Mouse (Mus musculus) kidney, embryonic 16.5 days (tissue): ENCODE results near the gene Cdc42ep4. TPM values are rescaled to one million over a fixed set of nuclear protein-coding genes. Genes with fewer than 3 reads are reported as not detected.
A peak's percentile ranks its signal among the peaks of the same experiment; 100 is the strongest.

ENCODE experiments used
- ATAC-seq: fragments of 200-750 bp; cut with Nextera tagmentation; 2 replicates; pipeline ENCODE4 v1.8.0; 2017; ENCODE audit warnings: moderate TSS enrichment; ENCODE audit not compliant: low FRiP score, low TSS enrichment
- H3K27ac ChIP-seq: fragments of 300-500 bp; sonication (generic); 2 replicates; pipeline ENCODE4 v1.5.1; 2014; ENCODE audit warnings: low read length
- H3K27me3 ChIP-seq: fragments of 300-500 bp; sonication (generic); 2 replicates; pipeline ENCODE4 v1.6.1; 2014; ENCODE audit warnings: low read length, control low read depth, mixed read lengths; ENCODE audit not compliant: insufficient read depth
- H3K36me3 ChIP-seq: fragments of 300-500 bp; sonication (generic); 2 replicates; pipeline ENCODE4 v1.6.1; 2014; ENCODE audit warnings: low read length, control low read depth, mixed read lengths; ENCODE audit not compliant: insufficient read depth
- H3K4me1 ChIP-seq: fragments of 300-500 bp; sonication (generic); 2 replicates; pipeline ENCODE4 v1.6.1; 2014; ENCODE audit warnings: low read length, control low read depth, mixed read lengths; ENCODE audit not compliant: insufficient read depth
- H3K4me2 ChIP-seq: fragments of 300-500 bp; sonication (generic); replicated peaks from 2 replicates; pipeline ENCODE4 v1.6.1; 2014; ENCODE audit warnings: low read depth, low read length
- H3K4me3 ChIP-seq: fragments of 300-500 bp; sonication (generic); 2 replicates; pipeline ENCODE4 v1.5.1; 2014; ENCODE audit warnings: mild to moderate bottlenecking, low read length
- H3K9ac ChIP-seq: fragments of 300-500 bp; sonication (generic); replicated peaks from 2 replicates; pipeline ENCODE4 v1.6.1; 2014; ENCODE audit warnings: low read length
- H3K9me3 ChIP-seq: fragments of 300-500 bp; sonication (generic); 2 replicates; pipeline ENCODE4 v1.6.1; 2016; ENCODE audit warnings: low read length, control low read depth
- WGBS: fragments of 180-500 bp; shearing (Covaris S2); extraction: QIAGEN DNeasy Blood & Tissue Kit; methylation state at CpG from one replicate; pipeline ENCODE4 v1.1.7; 2014; 5-methylcytosine and 5-hydroxymethylcytosine counted together
- polyA plus RNA-seq: library from polyadenylated mRNA; unstranded; fragments of >200 nt; fragmentation: Nextera tagmentation; extraction: Ambion mirVana; gene quantifications from 2 replicates; pipeline ENCODE4 v1.2.1, GENCODE M21; 2015

Cdc42ep4 gene
- polyA plus RNA-seq, 1 experiment from 2014 or later = 73.9 TPM

- H3K27ac ChIP-seq = no peak overlapping the region
- H3K36me3 ChIP-seq = no peaks in the 10 kb centered on the region
- H3K9ac ChIP-seq = no peak overlapping the region; the same call in 1 of the 2 replicates
- no peak for ATAC-seq
- H3K4me2 ChIP-seq = peak overlapping the region; percentile 10; the same call in 1 of the 2 replicates
- peaks cover 22% of the 10 kb centered on the region for H3K4me1 ChIP-seq
- H3K9me3 ChIP-seq = no peaks in the 10 kb centered on the region
- 13% methylated on average over 5 of the region's 5 CpGs for WGBS
- H3K27me3 ChIP-seq = no peaks in the 10 kb centered on the region
- H3K4me3 ChIP-seq = no peak overlapping the region
Measured at GRCm38 (mm10) chr11:113763449-113763848, 11.8 kb upstream of the Cdc42ep4 start.

- no peaks in the 10 kb centered on the region for H3K9me3 ChIP-seq
- WGBS = 65% methylated on average over 8 of the region's 8 CpGs
- H3K27ac ChIP-seq = no peak overlapping the region
- H3K36me3 ChIP-seq = no peaks in the 10 kb centered on the region
- no peak overlapping the region for H3K4me3 ChIP-seq
- ATAC-seq = no peak
- H3K4me2 ChIP-seq = no peak overlapping the region
- H3K4me1 ChIP-seq = peaks cover 20% of the 10 kb centered on the region
- H3K9ac ChIP-seq = no peak overlapping the region
- H3K27me3 ChIP-seq = no peaks in the 10 kb centered on the region
Measured at GRCm38 (mm10) chr11:113762136-113762797, 10.6 kb upstream of the Cdc42ep4 start.

- Histone ChIP-seq H3K27ac (no peak overlapping the region), H3K9ac (no peak overlapping the region), H3K36me3 (no peaks in the 10 kb centered on the region), H3K9me3 (no peaks in the 10 kb centered on the region), H3K27me3 (no peaks in the 10 kb centered on the region), H3K4me1 (peaks cover 14% of the 10 kb centered on the region), H3K4me3 (no peak overlapping the region), H3K4me2 (no peak overlapping the region)
- ATAC-seq = no peak
- WGBS = 87% methylated on average over 7 of the region's 7 CpGs
Measured at GRCm38 (mm10) chr11:113761646-113762045, 10.0 kb upstream of the Cdc42ep4 start.

GRCm38 (mm10) chr11:113760476-113760875, 8.8 kb upstream of the Cdc42ep4 start:
- ATAC-seq = no peak
- Histone ChIP-seq H3K9me3 (no peaks in the 10 kb centered on the region), H3K9ac (no peak overlapping the region), H3K36me3 (no peaks in the 10 kb centered on the region), H3K4me3 (no peak overlapping the region), H3K4me2 (no peak overlapping the region), H3K27ac (no peak overlapping the region), H3K4me1 (peaks cover 9% of the 10 kb centered on the region), H3K27me3 (no peaks in the 10 kb centered on the region)
- 56% methylated on average over 7 of the region's 7 CpGs for WGBS

GRCm38 (mm10) chr11:113758851-113759250, 7.2 kb upstream of the Cdc42ep4 start:
- no peak overlapping the region for H3K4me3 ChIP-seq
- H3K9ac ChIP-seq = no peak overlapping the region
- H3K9me3 ChIP-seq = no peaks in the 10 kb centered on the region
- H3K4me2 ChIP-seq = no peak overlapping the region
- no peaks in the 10 kb centered on the region for H3K27me3 ChIP-seq
- peaks cover 9% of the 10 kb centered on the region for H3K4me1 ChIP-seq
- H3K27ac ChIP-seq = no peak overlapping the region
- ATAC-seq = no peak
- H3K36me3 ChIP-seq = no peaks in the 10 kb centered on the region
- WGBS = 91% methylated on average over 5 of the region's 5 CpGs

- H3K4me1 ChIP-seq = peaks cover 7% of the 10 kb centered on the region
- no peak overlapping the region for H3K4me2 ChIP-seq
- H3K27ac ChIP-seq = no peak overlapping the region
- no peak for ATAC-seq
- WGBS = 88% methylated on average over 12 of the region's 12 CpGs
- H3K27me3 ChIP-seq = no peaks in the 10 kb centered on the region
- H3K36me3 ChIP-seq = no peaks in the 10 kb centered on the region
- H3K9ac ChIP-seq = no peak overlapping the region
- no peak overlapping the region for H3K4me3 ChIP-seq
- no peaks in the 10 kb centered on the region for H3K9me3 ChIP-seq
Measured at GRCm38 (mm10) chr11:113756578-113756977, 4.9 kb upstream of the Cdc42ep4 start.

GRCm38 (mm10) chr11:113755878-113756277, 4.2 kb upstream of the Cdc42ep4 start:
- ATAC-seq = no peak
- Histone ChIP-seq H3K27ac (no peak overlapping the region), H3K36me3 (no peaks in the 10 kb centered on the region), H3K4me1 (peaks cover 7% of the 10 kb centered on the region), H3K4me3 (no peak overlapping the region), H3K9me3 (no peaks in the 10 kb centered on the region), H3K27me3 (no peaks in the 10 kb centered on the region), H3K4me2 (no peak overlapping the region), H3K9ac (no peak overlapping the region)
- 93% methylated on average over 14 of the region's 14 CpGs for WGBS

- Histone ChIP-seq H3K36me3 (no peaks in the 10 kb centered on the region), H3K4me1 (peaks cover 11% of the 10 kb centered on the region), H3K9ac (no peak overlapping the region), H3K4me2 (no peak overlapping the region), H3K4me3 (no peak overlapping the region), H3K27ac (no peak overlapping the region), H3K27me3 (no peaks in the 10 kb centered on the region), H3K9me3 (no peaks in the 10 kb centered on the region)
- ATAC-seq = no peak
- WGBS = 57% methylated on average over 9 of the region's 9 CpGs
Measured at GRCm38 (mm10) chr11:113754845-113755244, 3.2 kb upstream of the Cdc42ep4 start.

GRCm38 (mm10) chr11:113752685-113753430, 1.2 kb upstream of the Cdc42ep4 start:
- Histone ChIP-seq H3K27ac (no peak overlapping the region), H3K9ac (no peak overlapping the region; the same call in 1 of the 2 replicates), H3K4me1 (peaks cover 31% of the 10 kb centered on the region), H3K4me2 (peak overlapping the region; percentile 82; the same call in 1 of the 2 replicates), H3K27me3 (no peaks in the 10 kb centered on the region), H3K9me3 (no peaks in the 10 kb centered on the region), H3K36me3 (no peaks in the 10 kb centered on the region), H3K4me3 (no peak overlapping the region)
- WGBS = 95% methylated on average over 10 of the region's 10 CpGs
- no peak for ATAC-seq

GRCm38 (mm10) chr11:113752158-113752661, 529 bp upstream of the Cdc42ep4 start:
- 0 out of 2 replicates have a peak, but pooled peaks have one; percentile 0 for ATAC-seq

More at GRCm38 (mm10) chr11:113752158-113752661, 529 bp upstream of the Cdc42ep4 start:
- no peaks in the 10 kb centered on the region for H3K27me3 ChIP-seq
- 16% methylated on average over 15 of the region's 15 CpGs for WGBS
- peak overlapping the region; percentile 84 for H3K4me3 ChIP-seq
- H3K9ac ChIP-seq = peak overlapping the region; percentile 84
- no peaks in the 10 kb centered on the region for H3K9me3 ChIP-seq
- no peaks in the 10 kb centered on the region for H3K36me3 ChIP-seq
- peak overlapping the region; percentile 82 for H3K4me2 ChIP-seq
- peaks cover 38% of the 10 kb centered on the region for H3K4me1 ChIP-seq
- peak overlapping the region; percentile 94 for H3K27ac ChIP-seq
